Mouse (Mus musculus) gastrocnemius, postnatal 4 days (tissue): ENCODE measurements around the gene Nup107. TPM values are rescaled to one million over a fixed set of nuclear protein-coding genes. Genes with fewer than 3 reads are reported as not detected.
A peak's percentile ranks its signal among the peaks of the same experiment; 100 is the strongest.
"Not testable (repeated sequence)": the region's sequence is repeated elsewhere in the genome, so short reads cannot be mapped to it uniquely, and the experiment has no call there.

Experiments
- DNase-seq, 2 experiments: peaks; one replicate each; pipeline ENCODE4 v3.0.0; 2021 to 2022; ENCODE audit warnings: low spot score in 2 of 2, mixed read lengths in 2 of 2
- total RNA-seq, 2 experiments: library from RNA; stranded (reverse); gene quantifications; 2 replicates each; pipeline ENCODE4 v1.2.3; 2021

Nup107 gene
- total RNA-seq, 2 experiments from 2014 or later: 16.8 to 21.3 TPM

DNA sequence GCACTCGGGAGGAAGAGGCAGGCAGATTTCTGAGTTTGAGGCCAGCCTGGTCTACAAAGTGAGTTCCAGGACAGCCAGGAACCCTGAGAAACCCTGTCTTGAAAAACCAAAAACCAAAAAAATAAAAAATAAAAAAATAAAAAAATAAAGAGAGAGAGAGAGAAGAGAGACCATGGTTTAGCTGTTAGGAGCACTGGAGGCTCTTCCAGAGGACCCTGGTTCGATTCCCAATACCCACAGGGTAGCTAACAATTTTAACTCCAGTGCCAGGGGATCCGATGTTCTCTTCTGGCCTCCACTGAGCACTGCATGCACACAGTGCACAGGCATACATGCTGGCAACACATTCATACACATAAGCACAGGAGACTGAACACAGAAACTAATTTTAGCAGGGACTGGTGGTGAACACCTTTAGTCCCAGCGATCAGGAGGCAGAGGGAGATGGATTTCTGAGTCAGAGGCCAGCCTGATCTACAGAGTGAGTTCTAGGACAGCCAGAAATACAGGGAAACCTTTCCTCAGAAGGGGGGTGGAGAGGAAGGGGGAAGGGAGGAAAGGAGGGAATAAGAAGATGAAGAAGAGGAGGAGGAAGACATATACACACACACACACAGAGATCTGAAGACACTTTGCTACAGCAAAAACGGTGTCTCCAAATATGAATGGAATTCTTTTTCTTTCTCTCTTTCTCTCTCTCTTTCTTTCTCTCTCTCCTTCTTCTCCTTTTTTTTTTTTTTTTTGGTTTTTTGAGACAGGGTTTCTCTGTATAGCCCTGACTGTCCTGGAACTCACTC is 39.5 kb downstream of the Nup107 start:
- no peak for DNase-seq

DNA sequence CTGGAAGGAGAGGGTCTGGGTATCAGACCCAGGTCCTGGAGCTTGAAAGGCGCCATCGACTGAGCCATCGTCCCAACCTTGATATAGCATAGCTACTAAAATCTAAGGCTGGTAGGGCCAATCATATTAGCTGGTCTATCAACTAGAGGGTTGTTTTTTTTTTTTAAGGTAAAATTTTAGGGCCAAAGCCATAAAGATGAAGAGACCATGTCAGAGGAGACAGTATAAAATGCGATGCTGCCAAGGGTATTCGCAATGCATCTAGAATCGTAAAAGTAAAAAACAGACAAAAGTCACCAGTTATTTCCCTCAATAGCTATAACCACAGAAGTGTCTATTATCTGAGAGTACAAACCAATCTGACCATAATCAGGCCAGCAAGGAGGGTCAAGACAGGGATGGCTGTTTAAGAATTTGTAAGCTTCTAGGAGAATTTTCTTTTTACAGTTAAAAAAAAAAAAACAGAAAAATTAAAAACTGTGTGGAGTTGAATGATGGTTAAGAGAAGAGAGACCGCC is 40.1 kb downstream of the Nup107 start:
- no peak for DNase-seq

- no peak for DNase-seq
Observed at GRCm38 (mm10) chr10:117751744-117752143, 40.8 kb downstream of the Nup107 start.

- DNase-seq: no peak
Observed at GRCm38 (mm10) chr10:117751282-117751610, 41.3 kb downstream of the Nup107 start.

DNA sequence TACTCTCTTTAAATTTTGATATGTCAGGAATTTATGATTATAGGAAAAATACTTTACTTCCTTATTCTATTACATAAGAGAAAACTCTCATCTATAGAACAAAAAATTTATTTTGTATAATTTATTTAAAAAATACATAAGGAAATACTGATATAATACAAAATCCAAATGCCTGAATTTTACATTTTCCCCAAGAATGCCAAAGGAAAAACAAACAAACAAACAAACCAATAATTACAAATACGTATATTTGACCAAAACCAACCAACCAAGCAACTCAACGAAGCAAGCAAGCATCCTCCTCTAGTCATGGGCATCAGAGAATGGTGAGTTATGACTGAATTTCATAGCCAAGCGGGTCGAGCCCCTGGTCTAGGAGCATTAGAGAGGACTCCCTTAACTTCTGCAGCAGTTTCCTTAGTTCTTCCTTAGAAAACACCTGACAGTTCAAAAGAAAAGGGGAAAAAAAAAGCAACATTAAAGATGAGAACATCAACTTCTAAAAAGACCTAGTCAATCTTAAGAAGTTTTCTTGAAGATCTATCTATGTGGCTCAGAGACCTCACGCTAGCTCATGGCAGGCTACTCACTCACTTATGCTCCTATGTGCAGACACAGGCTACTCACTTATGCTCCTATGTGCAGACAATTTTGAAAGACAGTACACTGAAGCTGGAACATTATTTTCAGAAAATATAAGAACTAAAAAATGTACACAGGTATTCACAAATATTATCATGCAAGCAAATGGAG is 41.8 kb downstream of the Nup107 start:
- no peak for DNase-seq

DNA sequence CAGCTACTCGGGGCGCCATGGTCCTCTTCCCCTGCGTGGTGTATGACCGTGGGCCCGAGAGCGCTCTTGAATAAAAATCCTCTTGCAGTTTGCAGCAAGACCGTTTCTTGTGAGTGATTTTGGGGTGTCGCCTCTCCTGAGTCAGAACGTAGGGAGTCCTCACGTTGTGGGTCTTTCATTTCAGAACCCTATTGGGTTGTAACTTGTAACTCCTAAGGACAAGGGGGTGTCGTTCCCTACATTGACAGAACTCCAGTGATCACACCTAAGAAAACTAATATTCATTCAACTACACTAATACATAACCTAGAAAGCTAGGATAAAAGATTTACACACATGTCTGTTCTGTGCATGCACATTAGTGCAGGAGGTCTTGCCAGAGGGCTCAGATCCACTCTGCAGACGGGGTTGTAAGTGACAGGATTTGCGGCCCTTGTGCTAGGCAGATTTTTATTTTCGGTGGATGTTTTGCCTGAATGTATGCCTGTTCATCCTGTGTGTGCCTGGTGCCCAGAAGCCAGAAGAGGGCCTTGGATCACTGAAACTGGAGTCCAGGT is 42.6 kb downstream of the Nup107 start:
- DNase-seq: no peak

GRCm38 (mm10) chr10:117749050-117749686 is 43.3 kb downstream of the Nup107 start:
- no peak for DNase-seq

DNA sequence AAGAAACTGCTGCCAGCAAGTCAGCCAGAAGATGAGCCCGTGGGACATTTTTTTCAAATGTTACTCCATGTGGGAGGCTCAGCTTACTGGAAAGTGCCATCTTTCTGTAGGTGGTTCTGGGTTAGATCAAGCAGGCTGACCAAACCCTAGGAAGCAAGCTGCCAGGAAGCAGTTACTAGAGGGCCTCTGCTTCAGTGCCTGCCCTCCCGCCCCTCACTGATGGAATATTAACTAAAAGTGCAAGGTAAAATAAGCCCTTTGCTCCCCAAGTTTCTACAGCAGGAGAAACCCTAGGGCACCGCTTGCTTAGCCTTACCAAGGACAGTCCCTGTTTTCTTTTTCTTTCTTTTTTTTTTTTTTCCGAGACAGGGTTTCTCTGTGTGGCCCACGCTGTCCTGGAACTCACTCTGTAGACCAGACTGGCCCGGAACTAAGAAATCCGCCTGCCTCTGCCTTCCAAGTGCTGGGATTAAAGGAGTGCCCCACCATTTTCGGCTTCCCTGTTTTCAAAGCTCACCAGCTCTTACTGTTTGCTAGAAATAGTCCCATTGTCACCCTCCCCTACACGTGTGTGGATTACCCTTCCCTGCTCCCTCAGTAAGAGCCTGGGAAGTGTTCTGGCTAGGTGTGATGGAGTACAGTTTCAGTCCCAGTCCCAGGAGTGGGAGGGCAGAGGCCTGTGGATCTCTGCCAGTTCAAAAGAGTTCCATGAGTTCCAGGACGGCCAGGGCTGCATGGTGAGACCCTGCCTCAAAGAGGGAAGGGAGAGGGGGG is 44.0 kb downstream of the Nup107 start:
- DNase-seq: no peak

DNA sequence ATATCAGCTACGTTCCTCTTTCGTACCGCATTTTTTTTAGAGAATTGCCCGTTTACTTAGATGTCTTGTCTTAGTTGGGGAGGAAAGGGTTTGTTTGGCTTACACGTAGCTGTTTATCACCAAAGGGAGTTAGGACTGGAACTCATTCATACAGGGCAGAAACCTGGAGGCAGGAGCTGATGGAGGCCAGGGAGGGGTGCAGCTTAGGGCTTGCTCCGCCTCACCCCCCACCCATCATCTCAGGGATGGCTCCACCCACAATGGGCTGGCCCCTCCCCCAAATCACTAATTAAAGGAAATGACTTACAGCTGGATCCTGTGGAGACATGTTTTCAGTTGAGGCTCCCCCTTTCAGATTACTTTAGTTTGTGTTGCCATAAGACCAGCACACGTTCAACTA is 44.8 kb downstream of the Nup107 start:
- DNase-seq: no peak

- DNase-seq: peak; percentile 97 to 99
Observed at GRCm38 (mm10) chr10:117746297-117746883, 46.1 kb downstream of the Nup107 start, which contains the start of gene Slc35e3. Slc35e3 (minus strand) TSS chr10:117746365.

GRCm38 (mm10) chr10:117745570-117746296 is 46.8 kb downstream of the Nup107 start:
- DNase-seq: not testable (repeated sequence)

GRCm38 (mm10) chr10:117743917-117744316 is 48.6 kb downstream of the Nup107 start:
- no peak for DNase-seq

GRCm38 (mm10) chr10:117743182-117743581 is 49.3 kb downstream of the Nup107 start:
- no peak for DNase-seq

GRCm38 (mm10) chr10:117742618-117743017 is 49.9 kb downstream of the Nup107 start:
- DNase-seq: no peak

- no peak for DNase-seq
Observed at GRCm38 (mm10) chr10:117741698-117742475, 50.6 kb downstream of the Nup107 start.

- DNase-seq: no peak
Observed at GRCm38 (mm10) chr10:117740921-117741320, 51.6 kb downstream of the Nup107 start.

- no peak for DNase-seq
Observed at GRCm38 (mm10) chr10:117740171-117740570, 52.3 kb downstream of the Nup107 start.

GRCm38 (mm10) chr10:117739648-117739948 is 52.9 kb downstream of the Nup107 start:
- no peak for DNase-seq
